Mouse (Mus musculus) spleen, adult 2 months (tissue): ENCODE results near the gene Adgra3.

Experiments used
- CTCF ChIP-seq: fragments of 200-500 bp; IDR thresholded peaks from 2 replicates; pipeline ENCODE4 v1.5.1; 2011; ENCODE audit warnings: mild to moderate bottlenecking, inconsistent platforms; ENCODE audit not compliant: insufficient read depth, insufficient read length, insufficient replicate concordance; ENCODE audit errors: extremely low read depth
- POLR2A ChIP-seq: fragments of 200-500 bp; IDR thresholded peaks from 2 replicates; pipeline ENCODE4 v1.6.1; 2011; ENCODE audit warnings: low read depth, low read length, inconsistent platforms

GRCm38 (mm10) chr5:50027561-50027960 lies 31.2 kb downstream of the Adgra3 start:
- TF ChIP-seq CTCF: no peak
- TF ChIP-seq POLR2A: no peak
